In genomic region chr4:89402324-89402723, GRCm38 (mm10) we compare ENCODE assay signal across 18 mouse cellular contexts.
"Had no signal": no experiment of that assay in that cellular context is flagged by ENCODE, and none has a peak within 500 bp of the region (broad histone marks: within the 10 kb centered on the region; RNA-seq: fewer than 3 reads in every experiment).

No protein-coding gene starts in this region.

- H3K27me3 ChIP-seq: liver, embryonic 15.5 days; lung, embryonic 15.5 days; midbrain, embryonic 13.5 days; midbrain, embryonic 15.5 days; neural tube, embryonic 12.5 days had no signal

- ATAC-seq: liver, postnatal 0 days; midbrain, embryonic 13.5 days; midbrain, embryonic 15.5 days had no signal

- DNase-seq: liver, postnatal 0 days; lung, adult 2 months; lung, postnatal 10 days; lung, postnatal 36 days; right cerebral cortex, postnatal 14 days; right cerebral cortex, postnatal 4 days; spleen, adult 18-20 months; thymus, adult 2 months; thymus, postnatal 25 days; thymus, postnatal 4 days had no signal

- H3K4me1 ChIP-seq: liver, embryonic 15.5 days; lung, embryonic 15.5 days; midbrain, embryonic 13.5 days; midbrain, embryonic 15.5 days; neural tube, embryonic 12.5 days had no signal

- H3K9me3 ChIP-seq: liver, embryonic 15.5 days; lung, embryonic 15.5 days; megakaryocyte, embryonic 14.5 days; midbrain, embryonic 13.5 days; midbrain, embryonic 15.5 days; neural tube, embryonic 12.5 days had no signal

- H3K4me2 ChIP-seq: liver, embryonic 15.5 days; lung, embryonic 15.5 days; midbrain, embryonic 11.5 days; midbrain, embryonic 13.5 days; midbrain, embryonic 15.5 days; neural tube, embryonic 12.5 days had no signal

- H3K27ac ChIP-seq: liver, embryonic 15.5 days; lung, embryonic 15.5 days; macrophage; midbrain, embryonic 13.5 days; midbrain, embryonic 15.5 days; neural tube, embryonic 12.5 days had no signal

- H3K9ac ChIP-seq: liver, embryonic 15.5 days; liver, postnatal 0 days; lung, embryonic 15.5 days; midbrain, embryonic 13.5 days; midbrain, embryonic 15.5 days; neural tube, embryonic 12.5 days had no signal

- H3K36me3 ChIP-seq: liver, embryonic 15.5 days; lung, embryonic 15.5 days; midbrain, embryonic 13.5 days; midbrain, embryonic 15.5 days; neural tube, embryonic 12.5 days had no signal

- H3K4me3 ChIP-seq: liver, embryonic 15.5 days; lung, embryonic 15.5 days; megakaryocyte, embryonic 14.5 days; midbrain, embryonic 13.5 days; midbrain, embryonic 15.5 days; neural tube, embryonic 12.5 days had no signal
